Mouse (Mus musculus): ENCODE data around the gene Amn1.

GRCm38 (mm10) chr6:149173831-149174625 lies 14.5 kb downstream of the Amn1 start:
- TF ChIP-seq CTCF (IDR thresholded peaks at IDR 0.05) (no peak), POLR2A (IDR thresholded peaks at IDR 0.05; ENCODE audit: insufficient read depth, low read depth, low read length) (no peak), EP300 (IDR thresholded peaks at IDR 0.05; ENCODE audit: insufficient read depth, low read depth, low read length) (no peak)
